Mouse (Mus musculus): ENCODE measurements at regions not wholly inside any gene's neighbourhood (a gene's known extent, or its start where the extent isn't known, plus 50 kb on each side); places are given as distances from the start of the nearest gene placed in this dataset.
"Not testable (repeated sequence)": the region's sequence is repeated elsewhere in the genome, so short reads cannot be mapped to it uniquely, and the experiment has no call there.

- DNase-seq (ENCODE audit: low spot score) (no peak), ATAC-seq (ENCODE audit: insufficient number of reproducible peaks, low FRiP score, low TSS enrichment, low read depth) (no peak)
- no peaks in the 10 kb centered on the region for H3K27me3 ChIP-seq (ENCODE audit: control insufficient read depth, insufficient read depth, low read length)
- 40% methylated on average over 4 of the region's 4 CpGs for WGBS
- H3K9me3 ChIP-seq (ENCODE audit: control insufficient read depth, low read length): no peaks in the 10 kb centered on the region
- H3K4me3 ChIP-seq (ENCODE audit: low read depth, low read length): no peak overlapping the region
- H3K4me1 ChIP-seq (ENCODE audit: control insufficient read depth, insufficient read depth, low read length): no peaks in the 10 kb centered on the region
- H3K36me3 ChIP-seq (ENCODE audit: control insufficient read depth, insufficient read depth, low read length): no peaks in the 10 kb centered on the region
- H3K4me2 ChIP-seq (ENCODE audit: low read depth, severe bottlenecking): no peak overlapping the region
- H3K9ac ChIP-seq (ENCODE audit: low read length): no peak overlapping the region
- H3K27ac ChIP-seq (replicated peaks; ENCODE audit: low read depth, low read length): no peak overlapping the region
Observed at GRCm38 (mm10) chr6:6316725-6317124, 99.8 kb upstream of the Slc25a13 start.

GRCm38 (mm10) chr6:6313171-6313570, 96.2 kb upstream of the Slc25a13 start:
- Histone ChIP-seq H3K4me1 (ENCODE audit: control insufficient read depth, insufficient read depth, low read length) (no peaks in the 10 kb centered on the region), H3K36me3 (ENCODE audit: control insufficient read depth, insufficient read depth, low read length) (no peaks in the 10 kb centered on the region), H3K4me2 (ENCODE audit: low read depth, severe bottlenecking) (no peak overlapping the region), H3K27ac (replicated peaks; ENCODE audit: low read depth, low read length) (no peak overlapping the region), H3K9me3 (ENCODE audit: control insufficient read depth, low read length) (no peaks in the 10 kb centered on the region), H3K27me3 (ENCODE audit: control insufficient read depth, insufficient read depth, low read length) (no peaks in the 10 kb centered on the region), H3K4me3 (ENCODE audit: low read depth, low read length) (no peak overlapping the region), H3K9ac (ENCODE audit: low read length) (no peak overlapping the region)
- ATAC-seq (ENCODE audit: insufficient number of reproducible peaks, low FRiP score, low TSS enrichment, low read depth) (no peak), DNase-seq (ENCODE audit: low spot score) (no peak)
- 92% methylated on average over 6 of the region's 6 CpGs for WGBS

- ATAC-seq (ENCODE audit: insufficient number of reproducible peaks, low FRiP score, low TSS enrichment, low read depth) (no peak), DNase-seq (ENCODE audit: low spot score) (no peak)
- H3K4me3 ChIP-seq (ENCODE audit: low read depth, low read length): no peak overlapping the region
- H3K36me3 ChIP-seq (ENCODE audit: control insufficient read depth, insufficient read depth, low read length): no peaks in the 10 kb centered on the region
- 92% methylated on average over 3 of the region's 3 CpGs for WGBS
- no peak overlapping the region for H3K9ac ChIP-seq (ENCODE audit: low read length)
- no peak overlapping the region for H3K4me2 ChIP-seq (ENCODE audit: low read depth, severe bottlenecking)
- H3K9me3 ChIP-seq (ENCODE audit: control insufficient read depth, low read length): no peaks in the 10 kb centered on the region
- H3K4me1 ChIP-seq (ENCODE audit: control insufficient read depth, insufficient read depth, low read length): no peaks in the 10 kb centered on the region
- no peaks in the 10 kb centered on the region for H3K27me3 ChIP-seq (ENCODE audit: control insufficient read depth, insufficient read depth, low read length)
- no peak overlapping the region for H3K27ac ChIP-seq (replicated peaks; ENCODE audit: low read depth, low read length)
Observed at GRCm38 (mm10) chr6:6310213-6310612, 93.2 kb upstream of the Slc25a13 start.

GRCm38 (mm10) chr6:6307618-6308017, 90.6 kb upstream of the Slc25a13 start:
- Histone ChIP-seq H3K4me3 (ENCODE audit: low read depth, low read length) (no peak overlapping the region), H3K4me1 (ENCODE audit: control insufficient read depth, insufficient read depth, low read length) (no peaks in the 10 kb centered on the region), H3K27ac (replicated peaks; ENCODE audit: low read depth, low read length) (no peak overlapping the region), H3K9me3 (ENCODE audit: control insufficient read depth, low read length) (no peaks in the 10 kb centered on the region), H3K36me3 (ENCODE audit: control insufficient read depth, insufficient read depth, low read length) (no peaks in the 10 kb centered on the region), H3K9ac (ENCODE audit: low read length) (no peak overlapping the region), H3K27me3 (ENCODE audit: control insufficient read depth, insufficient read depth, low read length) (no peaks in the 10 kb centered on the region), H3K4me2 (ENCODE audit: low read depth, severe bottlenecking) (no peak overlapping the region)
- ATAC-seq (ENCODE audit: insufficient number of reproducible peaks, low FRiP score, low TSS enrichment, low read depth) (no peak), DNase-seq (ENCODE audit: low spot score) (no peak)
- 91% methylated on average over 2 of the region's 2 CpGs for WGBS

- Histone ChIP-seq H3K9me3 (ENCODE audit: control insufficient read depth, low read length) (no peaks in the 10 kb centered on the region), H3K27me3 (ENCODE audit: control insufficient read depth, insufficient read depth, low read length) (no peaks in the 10 kb centered on the region), H3K4me2 (ENCODE audit: low read depth, severe bottlenecking) (no peak overlapping the region), H3K4me3 (ENCODE audit: low read depth, low read length) (no peak overlapping the region), H3K4me1 (ENCODE audit: control insufficient read depth, insufficient read depth, low read length) (no peaks in the 10 kb centered on the region), H3K27ac (replicated peaks; ENCODE audit: low read depth, low read length) (no peak overlapping the region), H3K9ac (ENCODE audit: low read length) (no peak overlapping the region), H3K36me3 (ENCODE audit: control insufficient read depth, insufficient read depth, low read length) (no peaks in the 10 kb centered on the region)
- DNase-seq (ENCODE audit: low spot score) (no peak), ATAC-seq (ENCODE audit: insufficient number of reproducible peaks, low FRiP score, low TSS enrichment, low read depth) (no peak)
- 46% methylated on average over 5 of the region's 5 CpGs for WGBS
Observed at GRCm38 (mm10) chr6:6303767-6304166, 86.8 kb upstream of the Slc25a13 start.

GRCm38 (mm10) chr6:6301001-6301510, 84.1 kb upstream of the Slc25a13 start:
- Histone ChIP-seq H3K4me1 (ENCODE audit: control insufficient read depth, insufficient read depth, low read length) (no peaks in the 10 kb centered on the region), H3K36me3 (ENCODE audit: control insufficient read depth, insufficient read depth, low read length) (no peaks in the 10 kb centered on the region), H3K4me2 (ENCODE audit: low read depth, severe bottlenecking) (no peak overlapping the region), H3K9ac (ENCODE audit: low read length) (no peak overlapping the region), H3K9me3 (ENCODE audit: control insufficient read depth, low read length) (no peaks in the 10 kb centered on the region), H3K4me3 (ENCODE audit: low read depth, low read length) (no peak overlapping the region), H3K27me3 (ENCODE audit: control insufficient read depth, insufficient read depth, low read length) (no peaks in the 10 kb centered on the region), H3K27ac (replicated peaks; ENCODE audit: low read depth, low read length) (no peak overlapping the region)
- no peak for ATAC-seq (ENCODE audit: insufficient number of reproducible peaks, low FRiP score, low TSS enrichment, low read depth)
- no peak for DNase-seq (ENCODE audit: low spot score)
- 88% methylated on average over 6 of the region's 6 CpGs for WGBS

- 53% methylated on average over 14 of the region's 14 CpGs for WGBS
- Histone ChIP-seq H3K9me3 (ENCODE audit: control insufficient read depth, low read length) (no peaks in the 10 kb centered on the region), H3K4me3 (ENCODE audit: low read depth, low read length) (no peak overlapping the region), H3K27me3 (ENCODE audit: control insufficient read depth, insufficient read depth, low read length) (no peaks in the 10 kb centered on the region), H3K9ac (ENCODE audit: low read length) (no peak overlapping the region), H3K27ac (replicated peaks; ENCODE audit: low read depth, low read length) (no peak overlapping the region), H3K36me3 (ENCODE audit: control insufficient read depth, insufficient read depth, low read length) (no peaks in the 10 kb centered on the region), H3K4me1 (ENCODE audit: control insufficient read depth, insufficient read depth, low read length) (no peaks in the 10 kb centered on the region), H3K4me2 (ENCODE audit: low read depth, severe bottlenecking) (no peak overlapping the region)
- no peak for DNase-seq (ENCODE audit: low spot score)
- 0 out of 2 replicates have a peak, but pooled peaks have one; percentile 47 for ATAC-seq (ENCODE audit: insufficient number of reproducible peaks, low FRiP score, low TSS enrichment, low read depth)
Observed at GRCm38 (mm10) chr6:6298867-6299852, 82.2 kb upstream of the Slc25a13 start.

- H3K36me3 ChIP-seq (ENCODE audit: control insufficient read depth, insufficient read depth, low read length); H3K4me1 ChIP-seq (ENCODE audit: control insufficient read depth, insufficient read depth, low read length): not testable (repeated sequence)
- 84% methylated on average over 2 of the region's 2 CpGs for WGBS
Observed at GRCm38 (mm10) chr6:6295551-6295950, 78.6 kb upstream of the Slc25a13 start.

More at GRCm38 (mm10) chr6:6295551-6295950, 78.6 kb upstream of the Slc25a13 start:
- H3K4me3 ChIP-seq (ENCODE audit: low read depth, low read length); H3K4me2 ChIP-seq (ENCODE audit: low read depth, severe bottlenecking); H3K9ac ChIP-seq (ENCODE audit: low read length); H3K9me3 ChIP-seq (ENCODE audit: control insufficient read depth, low read length); H3K27me3 ChIP-seq (ENCODE audit: control insufficient read depth, insufficient read depth, low read length); DNase-seq (ENCODE audit: low spot score); ATAC-seq (ENCODE audit: insufficient number of reproducible peaks, low FRiP score, low TSS enrichment, low read depth); H3K27ac ChIP-seq (replicated peaks; ENCODE audit: low read depth, low read length): not testable (repeated sequence)
